Mouse (Mus musculus) myocyte (in vitro differentiated cells): ENCODE data around the gene Hfe2.

Experiments used
- CEBPB ChIP-seq: IDR thresholded peaks from 2 replicates; pipeline ENCODE4 v1.6.1; 2011; ENCODE audit warnings: mild to moderate bottlenecking, moderate library complexity; ENCODE audit not compliant: poor library complexity, insufficient read depth, severe bottlenecking
- E2F4 ChIP-seq: IDR thresholded peaks from one replicate; pipeline ENCODE4 v1.6.1; 2011; ENCODE audit warnings: mild to moderate bottlenecking, control low read depth, moderate library complexity; ENCODE audit not compliant: insufficient read depth
- MYOD1 ChIP-seq, 3 experiments: IDR thresholded peaks; one replicate each; pipeline ENCODE4 v1.6.1; 2011; ENCODE audit warnings: control low read depth in 2 of 3, low read depth in 2 of 3, mild to moderate bottlenecking in 2 of 3, moderate library complexity in 1 of 3; ENCODE audit not compliant: insufficient read length in 2 of 3, control insufficient read depth in 1 of 3
- POLR2A ChIP-seq: IDR thresholded peaks from one replicate; pipeline ENCODE4 v1.6.1; 2011; ENCODE audit warnings: low read depth, mild to moderate bottlenecking, control low read depth, moderate library complexity; ENCODE audit not compliant: insufficient read length
- POLR2AphosphoS2 ChIP-seq: IDR thresholded peaks from one replicate; pipeline ENCODE4 v1.6.1; 2011; ENCODE audit warnings: low read depth, control low read depth; ENCODE audit not compliant: insufficient read length
- TCF12 ChIP-seq: IDR thresholded peaks from one replicate; pipeline ENCODE4 v1.6.1; 2011; ENCODE audit warnings: mild to moderate bottlenecking, control low read depth; ENCODE audit not compliant: poor library complexity, insufficient read depth, severe bottlenecking
- TCF3 ChIP-seq: IDR thresholded peaks from one replicate; pipeline ENCODE4 v1.6.1; 2011; ENCODE audit warnings: low read depth, control low read depth; ENCODE audit not compliant: insufficient read length

- TF ChIP-seq MYOD1 (IDR thresholded peaks at IDR 0.05; ENCODE audit: control insufficient read depth in 1 of 3, insufficient read length in 2 of 3, low read depth in 2 of 3): no peak
- no peak for TF ChIP-seq CEBPB
- TF ChIP-seq TCF12: no peak
- no peak for TF ChIP-seq TCF3
- TF ChIP-seq POLR2A: no peak
- TF ChIP-seq E2F4: no peak
- TF ChIP-seq POLR2AphosphoS2: no peak
Observed at GRCm38 (mm10) chr3:96573611-96574511, 48.9 kb downstream of the Hfe2 start.
